Mouse (Mus musculus) testis, adult 2 months (tissue): ENCODE measurements around the gene Cckar.

Experiments
- CTCF ChIP-seq: fragments of 200-500 bp; IDR thresholded peaks from 2 replicates; pipeline ENCODE4 v1.5.1; 2012; ENCODE audit warnings: low read depth, mild to moderate bottlenecking, inconsistent platforms, low read length, moderate library complexity; ENCODE audit not compliant: control insufficient read depth, insufficient read depth, insufficient replicate concordance
- POLR2A ChIP-seq: fragments of 200-500 bp; IDR thresholded peaks from 2 replicates; pipeline ENCODE4 v1.6.1; 2012; ENCODE audit warnings: low read depth, mild to moderate bottlenecking, inconsistent platforms, low read length, moderate library complexity; ENCODE audit not compliant: control insufficient read depth

DNA sequence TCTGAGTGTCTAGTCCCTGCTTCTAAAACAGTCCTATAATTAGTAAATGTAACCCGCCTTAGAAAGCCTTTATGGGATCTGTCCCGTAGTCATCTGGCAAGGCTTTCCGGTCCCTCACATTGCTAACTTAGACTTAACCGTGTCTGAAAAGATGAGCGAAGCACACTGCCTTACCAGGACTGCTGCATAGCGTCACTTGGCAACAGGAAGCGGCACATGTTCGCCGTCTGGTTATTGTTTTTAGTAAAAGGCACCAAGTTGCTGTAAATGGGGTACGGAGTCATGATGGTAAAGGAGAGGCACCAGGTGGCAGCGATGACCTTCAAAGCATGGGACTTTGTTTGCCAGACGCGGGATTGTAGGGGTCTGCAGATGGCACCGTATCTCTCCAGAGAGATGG is 4.8 kb downstream of the Cckar start:
- TF ChIP-seq CTCF (no peak), POLR2A (no peak)
